Mouse (Mus musculus): ENCODE data around the gene Nsg1.

GRCm38 (mm10) chr5:38151264-38151663 lies 8.4 kb downstream of the Nsg1 start:
- no peak for TF ChIP-seq CTCF (IDR thresholded peaks at IDR 0.05; ENCODE audit: low read depth, low read length)
- TF ChIP-seq GATA1 (IDR thresholded peaks at IDR 0.05; ENCODE audit: borderline replicate concordance, low read length): no peak
- TF ChIP-seq TAL1 (conservative IDR thresholded peaks at IDR 0.05; ENCODE audit: low read depth, low read length): no peak
- no peak for TF ChIP-seq POLR2AphosphoS5 (IDR thresholded peaks at IDR 0.05; ENCODE audit: insufficient replicate concordance, low read depth, low read length)
